Mouse (Mus musculus) C2C12 (cell line): Measurements from ENCODE around the gene Epb41l1. TPM values are rescaled to one million over a fixed set of nuclear protein-coding genes. Genes with fewer than 3 reads are reported as not detected.
"Not testable (repeated sequence)": the region's sequence is repeated elsewhere in the genome, so short reads cannot be mapped to it uniquely, and the experiment has no call there.

Source experiments
- H3K27me3 ChIP-seq: one replicate; pipeline ENCODE4 v1.6.1; 2011; ENCODE audit not compliant: control insufficient read depth, insufficient read depth, insufficient read length
- H3K36me3 ChIP-seq: one replicate; pipeline ENCODE4 v1.6.1; 2011; ENCODE audit not compliant: control insufficient read depth, insufficient read depth
- H3K4me3 ChIP-seq: one replicate; pipeline ENCODE4 v1.5.1; 2011; ENCODE audit warnings: mild to moderate bottlenecking, control low read depth; ENCODE audit not compliant: poor library complexity, insufficient read depth, severe bottlenecking
- H3K79me2 ChIP-seq: one replicate; pipeline ENCODE4 v1.6.1; 2011; ENCODE audit not compliant: control insufficient read depth, insufficient read depth
- H3K79me3 ChIP-seq: one replicate; pipeline ENCODE4 v1.6.1; 2011; ENCODE audit warnings: low read depth, control low read depth
- H3ac ChIP-seq: one replicate; pipeline ENCODE3; 2011; ENCODE audit warnings: low read depth; ENCODE audit not compliant: control insufficient read depth, insufficient read length
- CEBPB ChIP-seq: IDR thresholded peaks from one replicate; pipeline ENCODE4 v1.6.1; 2011; ENCODE audit warnings: low read depth, mild to moderate bottlenecking, control low read depth, moderate library complexity
- CTCF ChIP-seq: IDR thresholded peaks from one replicate; pipeline ENCODE4 v1.5.1; 2011; ENCODE audit not compliant: control insufficient read depth, insufficient read depth, insufficient read length
- FOSL1 ChIP-seq: IDR thresholded peaks from one replicate; pipeline ENCODE4 v1.8.0; 2011; ENCODE audit warnings: mild to moderate bottlenecking, low read length; ENCODE audit not compliant: poor library complexity, insufficient read depth, severe bottlenecking
- MAX ChIP-seq: IDR thresholded peaks from one replicate; pipeline ENCODE4 v1.6.1; 2011; ENCODE audit warnings: mild to moderate bottlenecking, control low read depth
- MYOD1 ChIP-seq: IDR thresholded peaks from one replicate; pipeline ENCODE4 v1.6.1; 2011; ENCODE audit warnings: low read depth; ENCODE audit not compliant: control insufficient read depth, insufficient read length
- MYOG ChIP-seq: IDR thresholded peaks from one replicate; pipeline ENCODE4 v1.6.1; 2011; ENCODE audit not compliant: control insufficient read depth, insufficient read length; ENCODE audit errors: extremely low read depth
- USF1 ChIP-seq: IDR thresholded peaks from one replicate; pipeline ENCODE4 v1.6.1; 2011; ENCODE audit warnings: low read depth, mild to moderate bottlenecking, control low read depth, moderate library complexity
- long read RNA-seq, 2 experiments: library from polyadenylated mRNA; unstranded; transcript quantifications; one replicate each; pipeline ENCODE4 v2.0.0; 2019 to 2020
- polyA plus RNA-seq: library from polyadenylated mRNA; unstranded; fragments of >200 nt; fragmentation: generic; extraction: Trizol; gene quantifications from one replicate; pipeline ENCODE4 v1.2.1, GENCODE M21; 2012; ENCODE audit warnings: missing spikeins

Gene Epb41l1
- polyA plus RNA-seq, result 37.8 TPM
- long read RNA-seq, experiment 1, full-length matches to known transcripts, result 3 of 13 reads
- long read RNA-seq, experiment 1, partial matches to known transcripts, result 4 of 13 reads
- long read RNA-seq, experiment 1, other reads (novel, unspliced or antisense), result 6 of 13 reads
- long read RNA-seq, experiment 2, full-length matches to known transcripts, result 51 of 89 reads
- long read RNA-seq, experiment 2, partial matches to known transcripts, result 23 of 89 reads
- long read RNA-seq, experiment 2, other reads (novel, unspliced or antisense), result 15 of 89 reads

GRCm38 (mm10) chr2:156420694-156421380 lies at the start of gene Epb41l1:
Gene Epb41l1, plus strand, starts transcription at chr2:156420909.
- Histone ChIP-seq H3K79me3 (no peaks in the 10 kb centered on the region), H3K36me3 (no peaks in the 10 kb centered on the region), H3K27me3 (no peaks in the 10 kb centered on the region), H3K79me2 (no peaks in the 10 kb centered on the region), H3K4me3 (peak within 1 kb of the TSS; percentile 42), H3ac (peak within 1 kb of the TSS; percentile 86)
- no peak for TF ChIP-seq MYOD1

DNA sequence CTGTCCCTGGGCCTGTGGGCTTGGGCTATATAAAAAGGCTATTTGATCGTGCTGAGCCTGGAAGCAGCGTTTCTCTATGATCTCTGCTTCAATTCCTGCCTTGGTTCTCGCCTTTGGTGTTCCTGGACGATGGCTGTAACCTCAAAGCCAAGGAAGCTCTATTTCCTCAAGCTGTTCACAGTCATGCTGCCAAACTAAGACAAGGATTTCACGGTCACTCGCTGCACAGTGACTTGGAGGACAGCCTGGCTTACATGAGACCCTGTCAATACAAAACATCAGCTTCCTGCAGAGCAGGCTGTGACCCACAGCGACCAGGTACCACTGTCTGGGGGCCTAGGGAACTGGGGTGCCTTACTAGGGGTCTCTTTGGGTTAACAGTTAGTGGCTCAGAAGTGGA lies 43.8 kb upstream of the Epb41l1 start:
- H3K27me3 ChIP-seq, result no peaks in the 10 kb centered on the region

DNA sequence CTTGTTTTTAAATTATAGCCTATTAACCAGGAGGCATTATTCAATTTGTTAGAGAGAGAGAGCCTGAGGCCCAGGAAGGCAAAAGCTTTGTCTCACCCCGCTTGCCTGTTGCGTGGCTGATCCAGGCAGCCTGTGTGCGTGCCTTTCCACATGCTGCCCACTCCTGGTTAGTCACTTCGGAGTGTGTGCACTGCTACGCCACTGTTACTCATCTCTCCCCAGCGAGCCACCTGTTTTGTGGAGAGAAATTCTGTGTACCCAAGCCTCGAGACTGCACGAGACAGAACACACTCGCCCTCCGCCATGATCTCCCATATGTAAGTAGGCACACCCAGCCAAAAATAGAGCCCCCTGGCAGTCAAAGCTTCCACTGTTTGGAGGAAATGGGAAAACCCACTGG lies 40.8 kb upstream of the Epb41l1 start:
- H3ac ChIP-seq, result peak overlapping the region; percentile 12
- no peaks in the 10 kb centered on the region for H3K36me3 ChIP-seq
- H3K4me3 ChIP-seq, result no peak overlapping the region
- no peaks in the 10 kb centered on the region for H3K79me2 ChIP-seq
- TF ChIP-seq MYOD1 (peak; percentile 57), FOSL1 (no peak), CEBPB (no peak)
- H3K27me3 ChIP-seq, result no peaks in the 10 kb centered on the region
- no peaks in the 10 kb centered on the region for H3K79me3 ChIP-seq

More for the DNA sequence above, 43.8 kb upstream of the Epb41l1 start:
- Histone ChIP-seq H3K79me2 (no peaks in the 10 kb centered on the region), H3ac (no peak overlapping the region), H3K79me3 (no peaks in the 10 kb centered on the region), H3K4me3 (no peak overlapping the region), H3K36me3 (no peaks in the 10 kb centered on the region)
- TF ChIP-seq MAX, result no peak
- no peak for TF ChIP-seq CEBPB
- TF ChIP-seq FOSL1, result no peak

- Histone ChIP-seq H3K79me2 (no peaks in the 10 kb centered on the region), H3K4me3 (no peak overlapping the region), H3ac (no peak overlapping the region), H3K27me3 (no peaks in the 10 kb centered on the region), H3K79me3 (no peaks in the 10 kb centered on the region), H3K36me3 (no peaks in the 10 kb centered on the region)
- TF ChIP-seq MYOG (no peak), MAX (no peak), USF1 (no peak), CEBPB (no peak), MYOD1 (no peak), FOSL1 (no peak), CTCF (no peak)
Observed at GRCm38 (mm10) chr2:156381350-156381749, 39.4 kb upstream of the Epb41l1 start.

- peak overlapping the region; percentile 21 for H3K4me3 ChIP-seq
- not testable (repeated sequence) for H3K36me3 ChIP-seq, H3K27me3 ChIP-seq, H3K79me2 ChIP-seq, H3K79me3 ChIP-seq
- H3ac ChIP-seq, result peak overlapping the region; percentile 24
Observed at GRCm38 (mm10) chr2:156392461-156393154, 28.1 kb upstream of the Epb41l1 start.

DNA sequence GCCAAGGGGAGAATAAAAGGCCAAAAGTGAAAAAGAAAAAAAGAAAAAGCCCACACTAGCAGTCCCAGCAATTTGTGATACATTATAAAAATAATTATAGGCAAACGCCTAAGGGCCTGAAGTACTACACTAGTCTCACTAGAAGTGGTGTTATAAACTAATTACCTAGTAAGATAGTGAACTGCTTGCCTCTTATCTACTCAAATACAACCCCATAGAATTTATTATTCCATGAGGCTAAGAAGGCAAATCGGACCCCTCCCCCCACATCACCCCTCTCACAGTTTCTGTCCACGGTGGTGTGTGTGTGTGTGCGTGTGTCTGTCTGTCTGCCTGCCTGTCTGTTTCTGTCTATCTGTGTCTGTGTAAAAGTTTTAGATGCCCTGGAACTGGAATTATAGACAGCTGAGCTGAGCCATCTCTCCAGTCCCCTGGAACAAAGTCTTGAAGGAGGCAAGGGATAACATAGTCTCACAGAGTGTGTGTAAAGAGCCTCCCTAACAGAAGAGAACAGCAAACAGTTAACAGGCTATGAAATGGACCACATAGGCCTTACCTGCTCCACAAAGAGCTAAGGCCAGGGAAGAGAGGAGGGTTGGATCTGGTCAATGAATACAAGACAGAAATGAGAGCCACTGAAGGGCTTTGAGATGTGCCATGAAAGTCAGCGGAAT lies 27.4 kb upstream of the Epb41l1 start:
- H3K36me3 ChIP-seq, result no peaks in the 10 kb centered on the region
- no peaks in the 10 kb centered on the region for H3K79me2 ChIP-seq
- TF ChIP-seq CEBPB, result no peak
- H3K79me3 ChIP-seq, result peaks cover 1% of the 10 kb centered on the region
- no peaks in the 10 kb centered on the region for H3K27me3 ChIP-seq
- peak overlapping the region; percentile 30 for H3ac ChIP-seq
- peak overlapping the region; percentile 21 for H3K4me3 ChIP-seq
